10 mouse cellular contexts compared by ENCODE assay signal in the genomic region with DNA sequence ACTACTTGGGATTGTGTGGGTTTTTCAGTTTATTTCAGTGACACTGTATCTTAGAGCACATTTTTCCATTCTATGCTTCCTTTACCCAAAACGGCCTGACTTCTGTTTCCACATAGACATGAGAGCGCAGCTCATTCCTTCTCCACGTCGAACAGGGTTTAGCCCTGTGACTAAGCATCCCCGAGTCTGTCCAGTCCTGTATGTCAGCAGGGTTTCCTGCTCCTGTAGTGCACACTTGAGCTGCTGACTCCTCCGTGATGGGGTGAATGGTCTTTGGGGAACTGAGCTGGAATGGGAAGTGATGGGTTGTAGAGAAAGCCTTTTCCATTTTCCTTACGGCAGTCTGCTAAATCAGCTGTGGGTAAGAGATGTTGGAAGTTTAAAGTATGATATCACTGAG.
DNase-seq lines count a peak whose midpoint lies in the region; ATAC-seq and TF ChIP-seq lines count a peak whose summit lies in the region.
"Had no signal": no experiment of that assay in that cellular context is flagged by ENCODE, and none has a peak within 500 bp of the region (broad histone marks: within the 10 kb centered on the region; RNA-seq: fewer than 3 reads in every experiment).

No protein-coding gene starts in this region.

- H3K27ac ChIP-seq in layer of hippocampus, adult 2 months, result peak overlapping the region; percentile 64
- H3K27ac ChIP-seq in midbrain, embryonic 14.5 days (replicated peaks; ENCODE audit: low read depth, low read length), result peak overlapping the region; percentile 77; the same call in 1 of the 2 replicates
- no peak overlapping the region for H3K27ac ChIP-seq in gastrocnemius, adult 2 months
- H3K27ac ChIP-seq: kidney, postnatal 0 days had no signal

- no peaks in the 10 kb centered on the region for H3K9me3 ChIP-seq in midbrain, embryonic 14.5 days (ENCODE audit: control insufficient read depth, low read length)

- H3K36me3 ChIP-seq in midbrain, embryonic 14.5 days (ENCODE audit: control insufficient read depth, insufficient read depth, low read length), result peaks cover 22% of the 10 kb centered on the region; the same call in 1 of the 2 replicates

- H3K4me1 ChIP-seq in midbrain, embryonic 14.5 days (ENCODE audit: control insufficient read depth, insufficient read depth, low read length), result peaks cover 5% of the 10 kb centered on the region; the same call in 1 of the 2 replicates

- 64% methylated on average over 7 of the region's 7 CpGs for WGBS in midbrain, embryonic 14.5 days

- peak overlapping the region; percentile 29; the same call in 1 of the 2 replicates for H3K9ac ChIP-seq in midbrain, embryonic 14.5 days (replicated peaks; ENCODE audit: low read length)

- no peak for DNase-seq in layer of hippocampus, adult 2 months (ENCODE audit: low spot score in 2 of 2)
- no peak for DNase-seq in layer of hippocampus, adult 9-10 months (ENCODE audit: low spot score)
- DNase-seq in Muller cell, postnatal 12 days (ENCODE audit: inconsistent ontology term), result peak; percentile 9
- peak; percentile 40 for DNase-seq in fibroblast of lung, adult 2 months (ENCODE audit: low read depth)
- peak; percentile 37 for DNase-seq in midbrain, embryonic 14.5 days
- no peak for DNase-seq in gastrocnemius, adult 2 months
- DNase-seq in kidney, postnatal 36 days, result no peak
- DNase-seq: heart, postnatal 4 days had no signal

- no peak for TF ChIP-seq CTCF in layer of hippocampus, adult 2 months (conservative IDR thresholded peaks at IDR 0.05)
- TF ChIP-seq CTCF in gastrocnemius, adult 2 months (IDR thresholded peaks at IDR 0.05), result no peak

- no peaks in the 10 kb centered on the region for H3K27me3 ChIP-seq in midbrain, embryonic 14.5 days (ENCODE audit: control insufficient read depth, insufficient read depth, low read length)

- no peak overlapping the region for H3K4me3 ChIP-seq in layer of hippocampus, adult 2 months
- H3K4me3 ChIP-seq in midbrain, embryonic 14.5 days (replicated peaks; ENCODE audit: low read depth, low read length), result no peak overlapping the region
- H3K4me3 ChIP-seq in gastrocnemius, adult 2 months, result no peak overlapping the region
- H3K4me3 ChIP-seq: myocyte had no signal

- no peak for ATAC-seq in midbrain, embryonic 14.5 days (ENCODE audit: low FRiP score, low TSS enrichment)

- intact Hi-C loops in gastrocnemius, adult 2 months (cut with DNase I), result no loop called here

- H3K4me2 ChIP-seq in midbrain, embryonic 14.5 days (ENCODE audit: low read length), result no peak overlapping the region

Comparison
In these comparisons a context has a peak if more than half of its experiments do, and no peak if none do; other contexts are left out.
1. DNase-seq: peak in Muller cell, postnatal 12 days (single experiment), fibroblast of lung, adult 2 months (single experiment) and midbrain, embryonic 14.5 days (single experiment); none in layer of hippocampus, adult 2 months (0 of 2), layer of hippocampus, adult 9-10 months (single experiment), gastrocnemius, adult 2 months (single experiment) and kidney, postnatal 36 days (0 of 2).